Mouse (Mus musculus) 416B (cell line): ENCODE measurements at regions not wholly inside any gene's neighbourhood (a gene's known extent, or its start where the extent isn't known, plus 50 kb on each side); places are given as distances from the start of the nearest gene placed in this dataset.

Experiments
- DNase-seq: peaks from one replicate; pipeline ENCODE4 v3.0.0; 2011; ENCODE audit warnings: low read depth

GRCm38 (mm10) chr15:40388806-40389205 is 254.6 kb downstream of the 9330182O14Rik start:
- DNase-seq: no peak

GRCm38 (mm10) chr15:40435156-40435555 is 301.0 kb downstream of the 9330182O14Rik start:
- DNase-seq: no peak

GRCm38 (mm10) chr15:40436688-40437087 is 302.5 kb downstream of the 9330182O14Rik start:
- DNase-seq: no peak

- DNase-seq: no peak
These were observed 305.7 kb downstream of the 9330182O14Rik start for GRCm38 (mm10) chr15:40439827-40440226.

- no peak for DNase-seq
These were observed 314.5 kb downstream of the 9330182O14Rik start for GRCm38 (mm10) chr15:40448623-40449022.

GRCm38 (mm10) chr15:40453235-40453634 is 319.1 kb downstream of the 9330182O14Rik start:
- DNase-seq: no peak

GRCm38 (mm10) chr15:40475659-40476355 is 341.6 kb downstream of the 9330182O14Rik start:
- DNase-seq: no peak

GRCm38 (mm10) chr15:40480386-40480785 is 346.2 kb downstream of the 9330182O14Rik start:
- no peak for DNase-seq

- DNase-seq: no peak
These were observed 347.1 kb downstream of the 9330182O14Rik start for GRCm38 (mm10) chr15:40481239-40481638.

GRCm38 (mm10) chr15:40485997-40486396 is 351.8 kb downstream of the 9330182O14Rik start:
- no peak for DNase-seq

GRCm38 (mm10) chr15:40501180-40502125 is 367.3 kb downstream of the 9330182O14Rik start:
- no peak for DNase-seq

GRCm38 (mm10) chr15:40510826-40511225 is 376.7 kb downstream of the 9330182O14Rik start:
- DNase-seq: peak; percentile 5

GRCm38 (mm10) chr15:40524350-40524749 is 390.2 kb downstream of the 9330182O14Rik start:
- DNase-seq: no peak

GRCm38 (mm10) chr15:40533451-40533873 is 399.3 kb downstream of the 9330182O14Rik start:
- no peak for DNase-seq

- DNase-seq: no peak
These were observed 427.5 kb downstream of the 9330182O14Rik start for GRCm38 (mm10) chr15:40561661-40562060.

- no peak for DNase-seq
These were observed 431.6 kb downstream of the 9330182O14Rik start for GRCm38 (mm10) chr15:40565716-40566115.

- DNase-seq: no peak
These were observed 432.3 kb downstream of the 9330182O14Rik start for GRCm38 (mm10) chr15:40566481-40566880.

- DNase-seq: no peak
These were observed 434.5 kb downstream of the 9330182O14Rik start for GRCm38 (mm10) chr15:40568701-40569100.
